Mouse (Mus musculus) gastrocnemius, postnatal 10 days (tissue): ENCODE results near the gene Wfdc10. TPM values are rescaled to one million over a fixed set of nuclear protein-coding genes. Genes with fewer than 3 reads are reported as not detected.

Experiments
- DNase-seq: peaks from one replicate; pipeline ENCODE4 v3.0.0; 2021; ENCODE audit warnings: mixed read lengths
- total RNA-seq, 2 experiments: library from RNA; stranded (reverse); gene quantifications; 2 replicates each; pipeline ENCODE4 v1.2.3; 2021

The Wfdc10 gene
- total RNA-seq, 2 experiments from 2014 or later, result not detected

GRCm38 (mm10) chr2:164701761-164702160 is 45.9 kb downstream of the Wfdc10 start:
- no peak for DNase-seq

GRCm38 (mm10) chr2:164704235-164704634 is 48.4 kb downstream of the Wfdc10 start:
- no peak for DNase-seq

GRCm38 (mm10) chr2:164705328-164705727 is 49.5 kb downstream of the Wfdc10 start:
- no peak for DNase-seq

DNA sequence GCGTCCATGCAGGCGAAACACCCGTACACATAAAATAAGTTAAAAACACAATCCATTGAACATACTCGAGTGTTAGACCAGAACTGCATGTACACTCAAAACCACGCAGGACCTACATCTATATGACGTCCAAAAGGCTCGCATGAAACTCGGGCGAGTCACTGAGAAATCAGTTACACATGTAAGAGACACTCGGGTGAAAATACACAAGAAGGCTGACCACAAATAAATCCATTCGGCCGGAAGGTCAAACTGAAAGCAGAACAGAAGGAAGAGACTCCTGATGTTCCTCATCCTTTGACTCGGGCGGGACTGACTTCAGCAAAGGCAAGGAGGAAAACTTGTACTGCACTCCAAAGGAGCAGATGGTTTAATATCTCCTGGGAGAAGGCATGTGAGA is 50.1 kb downstream of the Wfdc10 start:
- no peak for DNase-seq

Other genes with a start within 250 kb of the Wfdc10 start
- 10 to 100 TPM; 52.5 TPM for gene Sdc4, start 212.2 kb upstream of the Wfdc10 start, total RNA-seq
- gene Sys1, start 199.1 kb upstream of the Wfdc10 start, total RNA-seq, result 10 to 100 TPM; 16.8 to 18.4 TPM
- 1 to 10 TPM in 1 of 2 experiments, not detected in 1; 3.3 TPM for gene Gm20458, start 195.1 kb upstream of the Wfdc10 start, total RNA-seq
- not detected for gene Trp53tg5, start 182.3 kb upstream of the Wfdc10 start, total RNA-seq
- gene Dbndd2, start 169.9 kb upstream of the Wfdc10 start, total RNA-seq, result 10 to 100 TPM; 13.0 to 17.7 TPM
- 10 to 100 TPM; 44.3 to 51.3 TPM for gene Pigt, start 158.5 kb upstream of the Wfdc10 start, total RNA-seq
- gene Wfdc2, start 93.6 kb upstream of the Wfdc10 start, total RNA-seq, result not detected
- gene Spint3, start 82.6 kb upstream of the Wfdc10 start, total RNA-seq, result not detected
- gene Wfdc6a, start 70.6 kb upstream of the Wfdc10 start, total RNA-seq, result not detected
- gene Eppin, start 62.5 kb upstream of the Wfdc10 start, total RNA-seq, result not detected
- not detected for gene Wfdc6b, start 42.5 kb upstream of the Wfdc10 start, total RNA-seq
- gene Wfdc8, start 42.4 kb upstream of the Wfdc10 start, total RNA-seq, result not detected
- not detected for gene Wfdc16, start 17.2 kb upstream of the Wfdc10 start, total RNA-seq
- gene Wfdc9, start 537 bp downstream of the Wfdc10 start, total RNA-seq, result not detected
- not detected for gene Wfdc11, start 18.0 kb downstream of the Wfdc10 start, total RNA-seq
- not detected for gene Wfdc13, start 29.1 kb downstream of the Wfdc10 start, total RNA-seq
- gene Spint4, start 42.5 kb downstream of the Wfdc10 start, total RNA-seq, result not detected
- not detected for gene Spint5, start 59.3 kb downstream of the Wfdc10 start, total RNA-seq
- not detected for gene Wfdc3, start 89.9 kb downstream of the Wfdc10 start, total RNA-seq
- 10 to 100 TPM; 27.4 to 31.9 TPM for gene Dnttip1, start 89.9 kb downstream of the Wfdc10 start, total RNA-seq
- 10 to 100 TPM; 14.2 to 16.9 TPM for gene Ube2c, start 113.9 kb downstream of the Wfdc10 start, total RNA-seq
- gene Tnnc2, start 123.9 kb downstream of the Wfdc10 start, total RNA-seq, result over 10,000 TPM; 13,775 to 14,965 TPM
- 10 to 100 TPM; 18.1 to 20.5 TPM for gene Snx21, start 129.8 kb downstream of the Wfdc10 start, total RNA-seq
- 10 to 100 TPM in 1 of 2 experiments, 1 to 10 TPM in 1; 9.7 to 10.4 TPM for gene Acot8, start 148.8 kb downstream of the Wfdc10 start, total RNA-seq
- gene Zswim3, start 149.1 kb downstream of the Wfdc10 start, total RNA-seq, result 1 to 10 TPM; 1.2 to 1.4 TPM
- gene Zswim1, start 166.6 kb downstream of the Wfdc10 start, total RNA-seq, result 1 to 10 TPM; 3.5 to 4.5 TPM
- under 1 TPM; 0.68 TPM for gene Spata25, start 172.5 kb downstream of the Wfdc10 start, total RNA-seq
- 10 to 100 TPM; 53.3 to 75.2 TPM for gene Ctsa, start 176.8 kb downstream of the Wfdc10 start, total RNA-seq
- 10 to 100 TPM; 39.2 to 45.2 TPM for gene Neurl2, start 177.4 kb downstream of the Wfdc10 start, total RNA-seq
- gene Pltp, start 201.7 kb downstream of the Wfdc10 start, total RNA-seq, result 10 to 100 TPM; 15.2 to 18.5 TPM
- gene Pcif1, start 223.3 kb downstream of the Wfdc10 start, total RNA-seq, result 10 to 100 TPM; 31.2 to 34.3 TPM